8 mouse cellular contexts compared by ENCODE assay signal in the genomic region with DNA sequence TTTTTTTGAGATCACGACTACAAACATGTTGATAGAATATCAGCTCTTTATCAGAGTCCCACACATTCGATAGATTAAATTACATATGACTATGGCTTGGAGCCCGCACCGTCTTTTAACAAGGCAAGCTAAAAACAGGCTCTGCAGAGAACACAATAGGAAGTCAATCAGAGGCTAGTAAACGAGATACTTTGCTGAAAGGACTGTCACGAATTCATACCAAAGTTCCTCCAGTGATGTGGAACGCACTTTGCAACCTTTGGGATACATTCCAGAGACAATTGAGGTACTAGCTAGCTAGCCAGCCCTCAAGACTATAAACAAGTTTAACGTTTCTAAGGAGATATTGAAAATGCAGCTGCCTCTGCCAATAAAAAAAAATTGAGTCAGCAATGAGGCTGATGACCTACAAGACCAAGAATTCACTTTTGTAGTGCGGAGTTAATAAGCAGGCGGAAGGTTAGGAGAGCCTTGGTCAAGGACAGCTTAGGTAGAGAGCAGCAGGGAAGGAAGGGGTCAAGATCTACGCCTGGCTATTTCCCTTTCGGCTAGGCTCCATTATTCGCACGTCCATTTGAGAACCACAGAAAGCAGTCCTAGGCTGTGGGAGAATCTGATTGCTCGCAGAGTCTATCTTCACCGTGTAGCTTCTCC. TPM values are rescaled to one million over a fixed set of nuclear protein-coding genes. Genes with fewer than 3 reads are reported as not detected.
DNase-seq lines count a peak whose midpoint lies in the region; ATAC-seq lines count a peak whose summit lies in the region.

No protein-coding gene starts in this region.

- 2% methylated on average over 16 of the region's 16 CpGs for WGBS in forebrain, embryonic 12.5 days
- 1% methylated on average over 16 of the region's 16 CpGs for WGBS in kidney, embryonic 15.5 days
- 1% methylated on average over 16 of the region's 16 CpGs for WGBS in midbrain, embryonic 16.5 days

- H3K27ac ChIP-seq in forebrain, embryonic 12.5 days: peak overlapping the region; percentile 99
- H3K27ac ChIP-seq in kidney, embryonic 15.5 days: peak overlapping the region; percentile 98
- H3K27ac ChIP-seq in midbrain, embryonic 16.5 days (ENCODE audit: low read length): peak overlapping the region; percentile 99

- H3K9ac ChIP-seq in forebrain, embryonic 12.5 days: peak overlapping the region; percentile 67
- peak overlapping the region; percentile 64 for H3K9ac ChIP-seq in kidney, embryonic 15.5 days
- H3K9ac ChIP-seq in midbrain, embryonic 16.5 days (ENCODE audit: low read depth, low read length): peak overlapping the region; percentile 71

- H3K27me3 ChIP-seq in forebrain, embryonic 12.5 days: no peaks in the 10 kb centered on the region
- no peaks in the 10 kb centered on the region for H3K27me3 ChIP-seq in kidney, embryonic 15.5 days
- no peaks in the 10 kb centered on the region for H3K27me3 ChIP-seq in midbrain, embryonic 16.5 days (ENCODE audit: control insufficient read depth, insufficient read depth, low read depth, low read length)

- H3K4me3 ChIP-seq in forebrain, embryonic 12.5 days (replicated peaks): peak overlapping the region; percentile 83
- H3K4me3 ChIP-seq in kidney, embryonic 15.5 days (replicated peaks): peak overlapping the region; percentile 89
- peak overlapping the region; percentile 88 for H3K4me3 ChIP-seq in midbrain, embryonic 16.5 days (ENCODE audit: low read depth, low read length)

- H3K4me2 ChIP-seq in forebrain, embryonic 12.5 days: peak overlapping the region; percentile 58
- peak overlapping the region; percentile 73 for H3K4me2 ChIP-seq in kidney, embryonic 15.5 days
- peak overlapping the region; percentile 66 for H3K4me2 ChIP-seq in midbrain, embryonic 16.5 days (ENCODE audit: low read length)

- H3K4me1 ChIP-seq in forebrain, embryonic 12.5 days: peaks cover 30% of the 10 kb centered on the region
- peaks cover 29% of the 10 kb centered on the region for H3K4me1 ChIP-seq in kidney, embryonic 15.5 days
- peaks cover 18% of the 10 kb centered on the region for H3K4me1 ChIP-seq in midbrain, embryonic 16.5 days (ENCODE audit: control insufficient read depth, insufficient read depth, low read length)

- H3K36me3 ChIP-seq in forebrain, embryonic 12.5 days (replicated peaks): no peaks in the 10 kb centered on the region
- no peaks in the 10 kb centered on the region for H3K36me3 ChIP-seq in kidney, embryonic 15.5 days
- no peaks in the 10 kb centered on the region for H3K36me3 ChIP-seq in midbrain, embryonic 16.5 days (ENCODE audit: control insufficient read depth, insufficient read depth, low read length)

- peak; percentile 46 for DNase-seq in cerebellum, adult 11-12 months
- no peak for DNase-seq in cerebellum, adult 9-11 months
- DNase-seq in spleen, adult 12 weeks (ENCODE audit: low spot score): peak; percentile 7
- no peak for DNase-seq in spleen, postnatal 36 days (ENCODE audit: low spot score in 2 of 2)
- no peak for DNase-seq in gastrocnemius, adult 18-20 months (ENCODE audit: low spot score)

- no peak for ATAC-seq in forebrain, embryonic 12.5 days (ENCODE audit: low FRiP score)
- ATAC-seq in kidney, embryonic 15.5 days (replicated peaks; ENCODE audit: low FRiP score): no peak
- ATAC-seq in midbrain, embryonic 16.5 days: no peak

- no peaks in the 10 kb centered on the region for H3K9me3 ChIP-seq in forebrain, embryonic 12.5 days
- no peaks in the 10 kb centered on the region for H3K9me3 ChIP-seq in kidney, embryonic 15.5 days (replicated peaks)
- no peaks in the 10 kb centered on the region for H3K9me3 ChIP-seq in midbrain, embryonic 16.5 days (replicated peaks; ENCODE audit: control insufficient read depth, low read length, poor library complexity, severe bottlenecking)

RNA-seq across cellular contexts. Expression of a gene that starts 44.7 kb away (rescaled TPM):
- polyA plus RNA-seq in forebrain, embryonic 12.5 days (2016; fragmentation: Nextera tagmentation; extraction: Ambion mirVana): 61.0 and 61.9 TPM in 2 replicates
- 45.0 and 48.9 TPM in 2 replicates for polyA plus RNA-seq in kidney, embryonic 15.5 days (2015; fragmentation: Nextera tagmentation; extraction: Ambion mirVana)
- 26.5 and 32.8 TPM in 2 replicates for polyA plus RNA-seq in midbrain, embryonic 16.5 days (2015; fragmentation: Nextera tagmentation; extraction: Ambion mirVana)
- total RNA-seq in gastrocnemius, adult 18-20 months (2021): 10 to 100 TPM; 19.5 to 26.1 TPM

Comparison
In these comparisons a context has a peak if more than half of its experiments do, and no peak if none do; other contexts are left out.
1. DNase-seq: peak in cerebellum, adult 11-12 months (single experiment) and spleen, adult 12 weeks (single experiment); none in cerebellum, adult 9-11 months (single experiment), spleen, postnatal 36 days (0 of 2) and gastrocnemius, adult 18-20 months (single experiment).
2. Peak in every context shown above with its lines, with median percentiles within 50 percentile points of each other: H3K27ac ChIP-seq, H3K4me2 ChIP-seq, H3K4me3 ChIP-seq and H3K9ac ChIP-seq.